Mouse (Mus musculus): ENCODE measurements around the gene Agbl2.

GRCm38 (mm10) chr2:90828739-90829138 lies 46.2 kb downstream of the Agbl2 start:
- TF ChIP-seq CTCF (IDR thresholded peaks at IDR 0.05; ENCODE audit: insufficient read depth, low read length) (no peak), POLR2A (IDR thresholded peaks at IDR 0.05; ENCODE audit: borderline replicate concordance, extremely low read depth, low read depth, low read length) (no peak)
